Mouse (Mus musculus): ENCODE results near the gene Tyrobp. TPM values are rescaled to one million over a fixed set of nuclear protein-coding genes. Genes with fewer than 3 reads are reported as not detected.

The Tyrobp gene
- polyA plus RNA-seq (2011; ENCODE audit: insufficient read length, low read depth, missing spikeins) = 7.6 TPM in 1 of 2 replicates, not detected in the other

- no peak within 1 kb of the TSS for H3K4me3 ChIP-seq (ENCODE audit: insufficient read depth, low read length)
- H3K27ac ChIP-seq (ENCODE audit: insufficient read depth, low read length) = no peak within 1 kb of the TSS
- TF ChIP-seq CTCF (IDR thresholded peaks at IDR 0.05; ENCODE audit: borderline replicate concordance, insufficient read depth, low read length) = no peak
- TF ChIP-seq POLR2A (IDR thresholded peaks at IDR 0.05; ENCODE audit: low read depth, low read length) = no peak
- no peaks in the 10 kb centered on the region for H3K4me1 ChIP-seq (ENCODE audit: control insufficient read depth, insufficient read depth, low read length)
Observed at GRCm38 (mm10) chr7:30413596-30413995, at the start of gene Tyrobp. Gene Tyrobp (plus strand): TSS chr7:30413760.

- TF ChIP-seq CTCF (IDR thresholded peaks at IDR 0.05; ENCODE audit: borderline replicate concordance, insufficient read depth, low read length) (no peak), POLR2A (IDR thresholded peaks at IDR 0.05; ENCODE audit: low read depth, low read length) (no peak)
- H3K4me3 ChIP-seq (ENCODE audit: insufficient read depth, low read length) = no peak overlapping the region
- no peak overlapping the region for H3K27ac ChIP-seq (ENCODE audit: insufficient read depth, low read length)
- no peaks in the 10 kb centered on the region for H3K4me1 ChIP-seq (ENCODE audit: control insufficient read depth, insufficient read depth, low read length)
Observed at GRCm38 (mm10) chr7:30367466-30367865, 46.1 kb upstream of the Tyrobp start.

GRCm38 (mm10) chr7:30373501-30373962, 40.0 kb upstream of the Tyrobp start:
- peak overlapping the region; percentile 45 for H3K4me3 ChIP-seq (ENCODE audit: insufficient read depth, low read length)
- H3K27ac ChIP-seq (ENCODE audit: insufficient read depth, low read length) = no peak overlapping the region
- TF ChIP-seq CTCF (IDR thresholded peaks at IDR 0.05; ENCODE audit: borderline replicate concordance, insufficient read depth, low read length) = peak; percentile 95
- TF ChIP-seq POLR2A (IDR thresholded peaks at IDR 0.05; ENCODE audit: low read depth, low read length) = peak; percentile 93
- H3K4me1 ChIP-seq (ENCODE audit: control insufficient read depth, insufficient read depth, low read length) = no peaks in the 10 kb centered on the region

- H3K4me3 ChIP-seq (ENCODE audit: insufficient read depth, low read length) = no peak overlapping the region
- no peaks in the 10 kb centered on the region for H3K4me1 ChIP-seq (ENCODE audit: control insufficient read depth, insufficient read depth, low read length)
- TF ChIP-seq CTCF (IDR thresholded peaks at IDR 0.05; ENCODE audit: borderline replicate concordance, insufficient read depth, low read length) = no peak
- no peak for TF ChIP-seq POLR2A (IDR thresholded peaks at IDR 0.05; ENCODE audit: low read depth, low read length)
- H3K27ac ChIP-seq (ENCODE audit: insufficient read depth, low read length) = no peak overlapping the region
Observed at GRCm38 (mm10) chr7:30380061-30380460, 33.5 kb upstream of the Tyrobp start.

- no peak for TF ChIP-seq POLR2A (IDR thresholded peaks at IDR 0.05; ENCODE audit: low read depth, low read length)
- TF ChIP-seq CTCF (IDR thresholded peaks at IDR 0.05; ENCODE audit: borderline replicate concordance, insufficient read depth, low read length) = no peak
- H3K27ac ChIP-seq (ENCODE audit: insufficient read depth, low read length) = no peak overlapping the region
- no peaks in the 10 kb centered on the region for H3K4me1 ChIP-seq (ENCODE audit: control insufficient read depth, insufficient read depth, low read length)
- H3K4me3 ChIP-seq (ENCODE audit: insufficient read depth, low read length) = no peak overlapping the region
Observed at GRCm38 (mm10) chr7:30384106-30384505, 29.5 kb upstream of the Tyrobp start.

GRCm38 (mm10) chr7:30392746-30393520, 20.6 kb upstream of the Tyrobp start:
- no peak for TF ChIP-seq POLR2A (IDR thresholded peaks at IDR 0.05; ENCODE audit: low read depth, low read length)
- no peak for TF ChIP-seq CTCF (IDR thresholded peaks at IDR 0.05; ENCODE audit: borderline replicate concordance, insufficient read depth, low read length)
- H3K27ac ChIP-seq (ENCODE audit: insufficient read depth, low read length) = no peak overlapping the region
- no peak overlapping the region for H3K4me3 ChIP-seq (ENCODE audit: insufficient read depth, low read length)
- H3K4me1 ChIP-seq (ENCODE audit: control insufficient read depth, insufficient read depth, low read length) = no peaks in the 10 kb centered on the region

GRCm38 (mm10) chr7:30393631-30394030, 19.9 kb upstream of the Tyrobp start:
- no peaks in the 10 kb centered on the region for H3K4me1 ChIP-seq (ENCODE audit: control insufficient read depth, insufficient read depth, low read length)
- TF ChIP-seq POLR2A (IDR thresholded peaks at IDR 0.05; ENCODE audit: low read depth, low read length) (no peak), CTCF (IDR thresholded peaks at IDR 0.05; ENCODE audit: borderline replicate concordance, insufficient read depth, low read length) (no peak)
- no peak overlapping the region for H3K27ac ChIP-seq (ENCODE audit: insufficient read depth, low read length)
- no peak overlapping the region for H3K4me3 ChIP-seq (ENCODE audit: insufficient read depth, low read length)

- Histone ChIP-seq H3K4me3 (ENCODE audit: insufficient read depth, low read length) (no peak overlapping the region), H3K27ac (ENCODE audit: insufficient read depth, low read length) (no peak overlapping the region), H3K4me1 (ENCODE audit: control insufficient read depth, insufficient read depth, low read length) (no peaks in the 10 kb centered on the region)
- no peak for TF ChIP-seq POLR2A (IDR thresholded peaks at IDR 0.05; ENCODE audit: low read depth, low read length)
- TF ChIP-seq CTCF (IDR thresholded peaks at IDR 0.05; ENCODE audit: borderline replicate concordance, insufficient read depth, low read length) = no peak
Observed at GRCm38 (mm10) chr7:30394379-30394778, 19.2 kb upstream of the Tyrobp start.

- TF ChIP-seq CTCF (IDR thresholded peaks at IDR 0.05; ENCODE audit: borderline replicate concordance, insufficient read depth, low read length) = no peak
- Histone ChIP-seq H3K4me3 (ENCODE audit: insufficient read depth, low read length) (no peak overlapping the region), H3K4me1 (ENCODE audit: control insufficient read depth, insufficient read depth, low read length) (no peaks in the 10 kb centered on the region), H3K27ac (ENCODE audit: insufficient read depth, low read length) (no peak overlapping the region)
Observed at GRCm38 (mm10) chr7:30394871-30395270, 18.7 kb upstream of the Tyrobp start.

- no peak for TF ChIP-seq POLR2A (IDR thresholded peaks at IDR 0.05; ENCODE audit: low read depth, low read length)
- TF ChIP-seq CTCF (IDR thresholded peaks at IDR 0.05; ENCODE audit: borderline replicate concordance, insufficient read depth, low read length) = no peak
- Histone ChIP-seq H3K27ac (ENCODE audit: insufficient read depth, low read length) (no peak overlapping the region), H3K4me1 (ENCODE audit: control insufficient read depth, insufficient read depth, low read length) (no peaks in the 10 kb centered on the region), H3K4me3 (ENCODE audit: insufficient read depth, low read length) (no peak overlapping the region)
Observed at GRCm38 (mm10) chr7:30399671-30400070, 13.9 kb upstream of the Tyrobp start.

Measured in embryonic fibroblast, embryonic 13.5 days (primary cell).